Mouse (Mus musculus): ENCODE measurements around the gene Ptafr. TPM values are rescaled to one million over a fixed set of nuclear protein-coding genes. Genes with fewer than 3 reads are reported as not detected.

Ptafr gene
- polyA plus RNA-seq, 1 experiment from 2014 or later = 0.68 TPM

- Histone ChIP-seq H3K4me2 (replicated peaks) (no peak overlapping the region), H3K36me3 (no peaks in the 10 kb centered on the region), H3K27ac (replicated peaks) (no peak overlapping the region), H3K9ac (replicated peaks) (no peak overlapping the region), H3K4me1 (no peaks in the 10 kb centered on the region), H3K9me3 (no peaks in the 10 kb centered on the region), H3K27me3 (no peaks in the 10 kb centered on the region), H3K4me3 (no peak overlapping the region)
- ATAC-seq (ENCODE audit: low FRiP score, low read depth) = no peak
- 72% methylated on average over 9 of the region's 9 CpGs for WGBS
Observed at GRCm38 (mm10) chr4:132567361-132567779, 3.5 kb downstream of the Ptafr start.

- ATAC-seq (ENCODE audit: low FRiP score, low read depth) = no peak
- H3K4me1 ChIP-seq = no peaks in the 10 kb centered on the region
- H3K27ac ChIP-seq (replicated peaks) = no peak overlapping the region
- H3K4me3 ChIP-seq = no peak overlapping the region
- no peaks in the 10 kb centered on the region for H3K9me3 ChIP-seq
- no peak overlapping the region for H3K4me2 ChIP-seq (replicated peaks)
- no peaks in the 10 kb centered on the region for H3K36me3 ChIP-seq
- no peak overlapping the region for H3K9ac ChIP-seq (replicated peaks)
- 92% methylated on average over 5 of the region's 5 CpGs for WGBS
- H3K27me3 ChIP-seq = no peaks in the 10 kb centered on the region
Observed at GRCm38 (mm10) chr4:132569115-132569514, 5.2 kb downstream of the Ptafr start.

DNA sequence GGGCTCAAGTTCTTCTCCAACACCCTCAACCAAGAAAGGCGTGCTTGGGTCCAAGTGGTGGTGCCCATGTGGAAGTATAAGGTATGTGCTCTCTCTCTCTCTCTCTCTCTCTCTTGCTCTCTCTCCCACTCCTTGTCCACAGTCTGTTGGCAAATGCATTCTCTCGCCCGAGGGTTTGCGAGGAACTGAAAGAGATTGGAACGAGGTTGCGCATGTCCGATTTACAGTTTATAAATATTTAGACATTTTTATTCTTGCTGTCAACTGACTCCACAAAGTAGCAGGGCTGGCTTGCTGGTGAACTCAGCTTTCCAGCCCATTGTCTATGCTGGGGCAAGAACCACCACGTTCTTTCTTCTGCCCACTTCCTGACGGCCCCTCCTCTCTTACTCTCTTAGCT is 7.3 kb downstream of the Ptafr start:
- ATAC-seq (ENCODE audit: low FRiP score, low read depth) = no peak
- no peak overlapping the region for H3K4me2 ChIP-seq (replicated peaks)
- 84% methylated on average over 9 of the region's 9 CpGs for WGBS

GRCm38 (mm10) chr4:132573327-132573726 is 9.5 kb downstream of the Ptafr start:
- Histone ChIP-seq H3K27ac (replicated peaks) (no peak overlapping the region), H3K9me3 (no peaks in the 10 kb centered on the region), H3K36me3 (no peaks in the 10 kb centered on the region), H3K4me3 (no peak overlapping the region), H3K4me2 (replicated peaks) (no peak overlapping the region), H3K27me3 (no peaks in the 10 kb centered on the region), H3K9ac (replicated peaks) (no peak overlapping the region), H3K4me1 (no peaks in the 10 kb centered on the region)
- no peak for ATAC-seq (ENCODE audit: low FRiP score, low read depth)
- WGBS = 69% methylated on average over 11 of the region's 11 CpGs

More for the DNA sequence above, 7.3 kb downstream of the Ptafr start:
- Histone ChIP-seq H3K9ac (replicated peaks) (no peak overlapping the region), H3K27ac (replicated peaks) (no peak overlapping the region), H3K4me3 (no peak overlapping the region), H3K36me3 (no peaks in the 10 kb centered on the region), H3K27me3 (no peaks in the 10 kb centered on the region), H3K4me1 (no peaks in the 10 kb centered on the region), H3K9me3 (no peaks in the 10 kb centered on the region)

DNA sequence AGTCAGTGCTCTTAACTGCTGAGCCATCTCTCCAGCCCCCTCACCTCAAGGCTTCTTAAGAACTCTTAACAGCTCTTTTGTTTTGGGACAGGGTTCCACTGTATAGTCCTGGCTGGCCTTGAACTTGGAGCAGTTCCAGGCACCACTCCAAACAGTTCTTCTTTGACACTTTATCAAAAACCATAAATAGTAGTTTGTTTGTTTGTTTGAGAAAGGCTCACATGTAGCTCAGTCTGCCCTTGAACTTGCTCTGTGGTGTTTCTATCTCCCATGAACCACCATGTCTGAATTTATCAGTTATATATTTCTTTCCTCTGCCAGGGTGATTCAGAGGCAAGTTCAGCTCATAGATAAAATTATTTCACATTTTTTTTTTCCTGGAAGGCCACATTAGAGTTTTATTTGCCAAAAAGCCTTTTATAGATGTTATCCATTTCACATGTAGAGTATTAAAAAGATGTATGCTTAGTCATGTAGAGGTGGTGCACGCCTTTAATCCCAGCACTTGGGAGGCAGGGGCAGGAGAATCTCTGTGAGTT is 11.0 kb downstream of the Ptafr start:
- ATAC-seq (ENCODE audit: low FRiP score, low read depth) = no peak
- no peak overlapping the region for H3K27ac ChIP-seq (replicated peaks)
- H3K4me1 ChIP-seq = no peaks in the 10 kb centered on the region
- no peak overlapping the region for H3K4me2 ChIP-seq (replicated peaks)
- H3K27me3 ChIP-seq = no peaks in the 10 kb centered on the region
- H3K9ac ChIP-seq (replicated peaks) = no peak overlapping the region
- no peak overlapping the region for H3K4me3 ChIP-seq
- 94% methylated on average over 1 of the region's 1 CpGs for WGBS
- H3K9me3 ChIP-seq = no peaks in the 10 kb centered on the region
- H3K36me3 ChIP-seq = no peaks in the 10 kb centered on the region

DNA sequence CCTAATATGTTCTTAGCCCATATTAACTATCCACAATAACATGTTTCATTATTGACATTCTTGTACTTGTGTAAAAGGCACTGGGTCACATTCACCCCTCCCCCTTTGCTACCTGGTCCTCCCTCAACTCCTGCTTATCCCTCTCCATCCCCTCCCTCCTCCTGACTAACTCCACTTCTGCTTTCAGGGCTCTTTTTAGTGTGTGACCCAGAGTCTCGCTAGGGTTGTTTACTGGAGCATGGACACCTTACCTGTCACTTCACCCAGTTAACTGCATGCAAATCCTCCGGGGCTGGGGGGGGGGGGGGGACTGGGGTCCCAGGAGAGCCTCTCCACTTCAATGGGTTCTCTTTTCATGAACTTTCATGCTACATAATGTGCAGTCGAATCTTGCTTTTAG is 19.9 kb downstream of the Ptafr start:
- WGBS = 53% methylated on average over 3 of the region's 3 CpGs
- Histone ChIP-seq H3K36me3 (no peaks in the 10 kb centered on the region), H3K4me3 (no peak overlapping the region), H3K9me3 (no peaks in the 10 kb centered on the region), H3K27me3 (no peaks in the 10 kb centered on the region), H3K4me1 (no peaks in the 10 kb centered on the region), H3K4me2 (replicated peaks) (no peak overlapping the region), H3K9ac (replicated peaks) (no peak overlapping the region), H3K27ac (replicated peaks) (no peak overlapping the region)
- ATAC-seq (ENCODE audit: low FRiP score, low read depth) = no peak

- no peak overlapping the region for H3K27ac ChIP-seq (replicated peaks)
- H3K4me3 ChIP-seq = no peak overlapping the region
- no peak overlapping the region for H3K9ac ChIP-seq (replicated peaks)
- no peaks in the 10 kb centered on the region for H3K36me3 ChIP-seq
- ATAC-seq (ENCODE audit: low FRiP score, low read depth) = no peak
- no peaks in the 10 kb centered on the region for H3K4me1 ChIP-seq
- no peaks in the 10 kb centered on the region for H3K27me3 ChIP-seq
- H3K9me3 ChIP-seq = no peaks in the 10 kb centered on the region
- no peak overlapping the region for H3K4me2 ChIP-seq (replicated peaks)
- 87% methylated on average over 2 of the region's 2 CpGs for WGBS
Observed at GRCm38 (mm10) chr4:132584975-132585374, 21.1 kb downstream of the Ptafr start.

GRCm38 (mm10) chr4:132586282-132586681 is 22.4 kb downstream of the Ptafr start:
- WGBS = 94% methylated on average over 4 of the region's 4 CpGs
- no peak overlapping the region for H3K27ac ChIP-seq (replicated peaks)
- H3K9ac ChIP-seq (replicated peaks) = no peak overlapping the region
- ATAC-seq (ENCODE audit: low FRiP score, low read depth) = no peak
- no peaks in the 10 kb centered on the region for H3K27me3 ChIP-seq
- no peak overlapping the region for H3K4me3 ChIP-seq
- no peaks in the 10 kb centered on the region for H3K36me3 ChIP-seq
- no peaks in the 10 kb centered on the region for H3K9me3 ChIP-seq
- H3K4me2 ChIP-seq (replicated peaks) = no peak overlapping the region
- H3K4me1 ChIP-seq = no peaks in the 10 kb centered on the region

DNA sequence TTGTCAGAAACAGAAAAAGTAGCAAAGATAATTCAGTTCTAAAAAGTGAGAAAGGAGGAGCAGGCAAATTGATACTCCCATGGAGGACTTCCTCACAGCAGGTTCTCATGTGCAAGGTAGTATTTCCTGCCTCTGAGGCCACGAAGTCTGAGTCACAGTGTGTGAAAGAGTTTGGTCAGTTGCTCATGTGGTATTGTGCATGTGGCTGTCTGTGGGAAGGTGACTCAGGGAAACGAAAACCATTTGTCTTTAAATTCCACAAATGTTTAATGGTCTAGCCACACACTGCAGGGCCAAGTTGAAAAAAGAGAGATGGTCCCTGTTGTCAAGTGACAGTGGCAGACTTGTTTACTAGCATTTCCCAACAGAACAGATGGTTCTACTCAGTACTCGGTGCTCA is 24.6 kb downstream of the Ptafr start:
- no peaks in the 10 kb centered on the region for H3K36me3 ChIP-seq

GRCm38 (mm10) chr4:132590642-132591041 is 26.8 kb downstream of the Ptafr start:
- 82% methylated on average over 10 of the region's 10 CpGs for WGBS
- H3K4me3 ChIP-seq = no peak overlapping the region
- H3K27ac ChIP-seq (replicated peaks) = no peak overlapping the region
- no peak overlapping the region for H3K9ac ChIP-seq (replicated peaks)
- H3K4me2 ChIP-seq (replicated peaks) = no peak overlapping the region
- H3K9me3 ChIP-seq = no peaks in the 10 kb centered on the region
- no peaks in the 10 kb centered on the region for H3K36me3 ChIP-seq
- ATAC-seq (ENCODE audit: low FRiP score, low read depth) = no peak
- no peaks in the 10 kb centered on the region for H3K4me1 ChIP-seq
- H3K27me3 ChIP-seq = no peaks in the 10 kb centered on the region

More for the DNA sequence above, 24.6 kb downstream of the Ptafr start:
- Histone ChIP-seq H3K4me2 (replicated peaks) (no peak overlapping the region), H3K27me3 (no peaks in the 10 kb centered on the region), H3K4me3 (no peak overlapping the region), H3K9me3 (no peaks in the 10 kb centered on the region), H3K27ac (replicated peaks) (no peak overlapping the region), H3K9ac (replicated peaks) (no peak overlapping the region), H3K4me1 (no peaks in the 10 kb centered on the region)
- ATAC-seq (ENCODE audit: low FRiP score, low read depth) = no peak
- 86% methylated on average over 3 of the region's 3 CpGs for WGBS

DNA sequence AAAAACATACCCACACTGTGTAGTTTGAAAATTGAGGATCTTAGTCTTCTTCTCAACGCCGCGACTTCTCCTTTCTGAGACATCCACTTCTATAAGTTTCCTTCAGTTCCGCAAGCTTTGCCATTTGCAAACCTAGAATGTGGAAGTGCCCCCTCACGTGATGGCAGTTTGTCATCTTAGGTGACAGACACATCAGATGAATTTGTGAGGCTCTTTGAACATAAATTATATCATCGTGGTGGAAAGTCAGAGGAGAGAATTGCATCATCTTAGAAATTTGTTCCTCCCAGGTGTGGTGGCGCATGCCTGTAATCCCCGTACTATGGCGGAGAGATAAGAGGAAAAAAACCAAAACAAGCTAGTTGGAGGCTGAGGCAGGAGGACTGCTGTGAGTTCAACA is 29.1 kb downstream of the Ptafr start:
- H3K4me3 ChIP-seq = no peak overlapping the region
- H3K27me3 ChIP-seq = no peaks in the 10 kb centered on the region
- 93% methylated on average over 9 of the region's 9 CpGs for WGBS
- no peak overlapping the region for H3K9ac ChIP-seq (replicated peaks)
- H3K4me2 ChIP-seq (replicated peaks) = no peak overlapping the region
- H3K27ac ChIP-seq (replicated peaks) = no peak overlapping the region
- H3K9me3 ChIP-seq = no peaks in the 10 kb centered on the region
- no peaks in the 10 kb centered on the region for H3K4me1 ChIP-seq
- ATAC-seq (ENCODE audit: low FRiP score, low read depth) = no peak
- H3K36me3 ChIP-seq = no peaks in the 10 kb centered on the region

GRCm38 (mm10) chr4:132594191-132594590 is 30.3 kb downstream of the Ptafr start:
- no peaks in the 10 kb centered on the region for H3K9me3 ChIP-seq
- H3K4me2 ChIP-seq (replicated peaks) = no peak overlapping the region
- no peaks in the 10 kb centered on the region for H3K27me3 ChIP-seq
- no peaks in the 10 kb centered on the region for H3K36me3 ChIP-seq
- no peak for ATAC-seq (ENCODE audit: low FRiP score, low read depth)
- no peaks in the 10 kb centered on the region for H3K4me1 ChIP-seq
- H3K27ac ChIP-seq (replicated peaks) = no peak overlapping the region
- H3K9ac ChIP-seq (replicated peaks) = no peak overlapping the region
- 28% methylated on average over 4 of the region's 4 CpGs for WGBS
- no peak overlapping the region for H3K4me3 ChIP-seq

DNA sequence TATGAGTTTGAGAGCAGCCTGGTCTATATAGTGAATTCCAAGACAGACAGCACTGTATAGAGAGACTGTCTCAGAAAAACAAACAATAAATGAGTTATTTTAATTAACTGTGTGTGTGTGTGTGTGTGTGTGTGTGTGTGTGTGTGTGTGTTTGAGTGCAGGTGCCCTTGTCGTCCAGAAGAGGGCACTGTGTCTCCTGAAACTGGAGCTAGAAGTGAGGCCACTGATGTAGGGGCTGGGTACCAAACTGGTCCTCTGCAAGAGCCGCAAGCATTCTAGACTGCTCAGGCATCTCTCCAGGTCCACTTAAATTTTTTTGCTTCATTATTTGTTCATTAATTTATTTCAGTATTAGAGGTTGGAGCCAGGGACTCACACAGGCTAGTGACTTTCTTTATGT is 35.0 kb downstream of the Ptafr start:
- Histone ChIP-seq H3K9me3 (no peaks in the 10 kb centered on the region), H3K4me2 (replicated peaks) (no peak overlapping the region), H3K4me1 (no peaks in the 10 kb centered on the region), H3K36me3 (no peaks in the 10 kb centered on the region), H3K4me3 (no peak overlapping the region), H3K9ac (replicated peaks) (no peak overlapping the region), H3K27me3 (no peaks in the 10 kb centered on the region), H3K27ac (replicated peaks) (no peak overlapping the region)
- ATAC-seq (ENCODE audit: low FRiP score, low read depth) = no peak
- 91% methylated on average over 2 of the region's 2 CpGs for WGBS

Data from midbrain, embryonic 12.5 days (tissue).